Mouse (Mus musculus) ovary, adult 2 months (tissue): ENCODE data around the gene Bcat1. TPM values are rescaled to one million over a fixed set of nuclear protein-coding genes. Genes with fewer than 3 reads are reported as not detected.

Experiments
- polyA plus RNA-seq: library from polyadenylated mRNA; depleted of rRNA; stranded (reverse); fragments of >200 nt; gene quantifications from 2 replicates; pipeline ENCODE4 v1.2.3, GENCODE M21; 2012; rRNA removed

The Bcat1 gene
- polyA plus RNA-seq: 31.1 and 31.5 TPM in 2 replicates

GRCm38 (mm10) chr6:145075548-145076224, at the start of gene Bcat1:
Gene Bcat1 (minus strand): TSS chr6:145076184.

GRCm38 (mm10) chr6:145115476-145116097, 39.6 kb upstream of the Bcat1 start, which contains the start of gene Lrmp:
Gene Lrmp (plus strand): TSS chr6:145115653.

Other genes starting within 250 kb of the Bcat1 start
- gene Lrmp, start 39.5 kb upstream of the Bcat1 start, polyA plus RNA-seq: 5.8 and 10.3 TPM in 2 replicates
- 3.6 and 4.6 TPM in 2 replicates for gene Casc1, start 134.8 kb upstream of the Bcat1 start, polyA plus RNA-seq
- 3.1 and 3.4 TPM in 2 replicates for gene Etfrf1, start 134.9 kb upstream of the Bcat1 start, polyA plus RNA-seq
- gene Kras, start 174.1 kb upstream of the Bcat1 start, polyA plus RNA-seq: 11.8 and 14.2 TPM in 2 replicates